Mouse (Mus musculus) right cerebral cortex, postnatal 10 days (tissue): ENCODE measurements around the gene Osm.

Experiments used
- DNase-seq, 2 experiments: peaks; one replicate each; pipeline ENCODE4 v3.0.0; 2021; ENCODE audit warnings: low spot score in 2 of 2

Osm gene

DNA sequence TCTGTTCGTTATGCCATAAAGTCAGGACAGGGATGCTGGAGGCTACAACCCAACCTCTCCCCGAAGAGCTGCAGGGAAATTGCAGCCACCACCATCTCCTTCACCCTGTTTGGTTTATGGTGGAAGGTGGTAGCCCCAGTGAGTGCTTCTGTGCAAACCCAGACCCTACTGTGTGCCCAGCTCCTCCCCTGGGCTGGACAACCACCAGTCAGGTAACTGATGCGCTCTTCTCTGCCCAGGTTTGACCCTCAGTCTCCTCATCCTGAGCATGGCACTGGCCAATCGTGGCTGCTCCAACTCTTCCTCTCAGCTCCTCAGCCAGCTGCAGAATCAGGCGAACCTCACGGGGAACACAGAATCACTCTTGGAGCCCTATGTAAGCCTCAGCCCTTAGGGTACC is 1.9 kb downstream of the Osm start:
- DNase-seq = no peak

GRCm38 (mm10) chr11:4239691-4240090 is 3.5 kb downstream of the Osm start:
- DNase-seq = no peak

GRCm38 (mm10) chr11:4240151-4240550 is 3.9 kb downstream of the Osm start:
- no peak for DNase-seq

DNA sequence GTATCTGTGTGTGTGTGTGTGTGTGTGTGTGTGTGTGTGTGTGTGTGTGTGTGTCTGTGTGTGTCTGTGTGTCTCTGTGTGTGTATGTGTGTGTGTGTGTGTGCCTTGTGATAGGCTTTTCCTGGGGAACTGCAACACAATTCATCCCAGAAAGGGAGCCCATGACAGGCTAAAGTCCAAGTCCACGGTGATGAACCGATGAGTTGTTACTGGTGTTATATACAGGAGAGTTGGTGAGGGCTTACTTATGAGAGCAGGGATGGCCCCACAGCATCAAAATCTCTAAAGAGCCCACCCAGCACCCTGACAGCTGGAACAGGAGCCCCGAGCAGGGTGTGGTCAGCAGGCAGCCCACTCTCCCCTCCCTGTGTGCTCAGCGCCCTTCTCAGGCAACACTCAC is 5.0 kb downstream of the Osm start:
- no peak for DNase-seq

DNA sequence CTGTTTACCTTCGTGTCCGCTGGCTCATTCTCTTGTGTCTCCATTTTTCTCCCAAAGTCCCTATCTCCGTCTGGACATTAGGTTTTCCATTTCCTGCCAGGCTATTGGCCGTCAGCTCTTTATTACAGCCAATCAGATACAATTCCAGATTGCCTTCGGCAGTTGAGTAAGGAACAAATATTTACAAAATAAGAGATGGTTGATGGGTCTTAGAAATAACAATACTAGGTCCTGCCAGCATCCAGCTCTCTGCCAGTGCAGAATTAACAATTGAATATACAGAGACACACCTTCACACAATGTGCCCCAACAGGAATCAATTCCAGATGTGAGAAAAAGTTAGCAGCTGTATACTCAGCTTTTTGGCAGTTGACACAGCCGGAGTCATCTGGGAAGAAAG is 9.9 kb downstream of the Osm start:
- no peak for DNase-seq

DNA sequence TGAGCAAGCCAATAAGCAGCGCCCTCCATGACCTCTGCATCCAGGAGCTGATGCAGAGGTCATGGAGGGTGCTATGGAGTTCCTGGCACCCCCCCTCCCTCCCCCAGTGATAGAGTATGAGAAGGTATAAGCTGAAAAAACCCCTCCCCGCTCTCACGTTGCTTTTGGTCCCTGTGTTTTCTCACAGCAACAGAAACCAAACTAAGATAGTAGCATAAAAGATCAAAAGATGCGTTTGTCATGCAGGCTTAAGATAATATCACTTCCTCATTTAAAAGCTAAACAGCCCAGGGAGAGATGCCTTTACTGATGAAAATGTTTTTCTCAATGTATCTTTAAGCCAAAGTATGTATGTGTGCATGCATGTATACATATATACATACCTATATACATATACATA is 10.4 kb downstream of the Osm start:
- DNase-seq = no peak

DNA sequence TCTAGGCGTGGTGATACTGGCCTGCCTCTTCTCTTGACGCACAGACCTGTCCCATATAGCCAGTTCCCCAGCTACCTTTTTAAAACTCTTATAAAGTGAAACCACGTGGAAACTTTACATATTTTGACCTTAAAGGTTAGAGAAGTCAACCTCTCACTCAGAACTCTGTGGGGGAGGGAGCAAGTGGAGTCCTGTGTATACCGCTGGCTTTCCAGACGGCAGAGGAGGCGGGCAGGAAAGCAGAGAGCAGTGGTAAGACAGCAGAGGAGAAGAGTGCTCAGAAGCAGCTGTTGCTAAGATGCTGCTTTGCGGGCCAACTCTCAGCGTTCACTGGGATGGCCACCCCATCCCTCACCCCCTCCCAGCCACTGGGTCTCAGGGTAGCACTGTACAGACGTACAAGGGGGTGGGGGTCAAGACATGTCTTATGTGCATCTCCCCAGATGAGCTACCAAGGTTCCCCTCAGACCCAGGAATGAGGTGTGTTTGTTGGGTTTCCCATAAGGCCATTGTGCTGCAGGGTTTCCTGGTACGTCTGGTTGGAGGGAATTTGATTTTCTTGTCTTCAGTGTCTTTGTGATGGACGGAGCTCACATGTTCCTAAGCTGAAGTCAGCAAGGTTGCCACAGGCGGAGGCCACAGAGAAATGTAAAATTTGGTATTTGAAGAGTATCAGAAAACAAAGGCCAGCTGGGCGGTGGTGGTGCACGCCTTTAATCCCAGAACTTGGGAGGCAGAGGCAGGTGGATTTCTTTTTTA is 11.2 kb downstream of the Osm start:
- no peak for DNase-seq

DNA sequence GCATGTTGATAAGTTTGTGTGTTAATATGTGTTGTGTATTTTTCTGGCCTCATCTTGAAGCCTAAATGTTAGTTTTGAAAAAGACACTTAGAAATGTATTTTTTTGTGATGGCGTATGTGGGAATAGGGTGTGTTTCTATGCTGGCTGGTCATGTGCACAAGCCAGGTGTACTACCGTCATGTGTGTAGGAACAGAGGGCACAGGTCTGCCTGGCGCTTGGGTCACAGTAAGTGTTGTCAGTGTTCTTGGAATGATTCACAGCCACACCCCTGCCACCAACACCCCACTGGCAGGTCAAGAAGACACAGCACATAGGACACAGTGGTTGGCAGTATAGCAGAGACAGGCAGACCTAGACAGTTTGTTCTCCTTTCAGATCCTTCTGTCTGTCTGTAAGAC is 12.9 kb downstream of the Osm start:
- no peak for DNase-seq

- no peak for DNase-seq
Observed at GRCm38 (mm10) chr11:4250290-4250689, 14.1 kb downstream of the Osm start.

DNA sequence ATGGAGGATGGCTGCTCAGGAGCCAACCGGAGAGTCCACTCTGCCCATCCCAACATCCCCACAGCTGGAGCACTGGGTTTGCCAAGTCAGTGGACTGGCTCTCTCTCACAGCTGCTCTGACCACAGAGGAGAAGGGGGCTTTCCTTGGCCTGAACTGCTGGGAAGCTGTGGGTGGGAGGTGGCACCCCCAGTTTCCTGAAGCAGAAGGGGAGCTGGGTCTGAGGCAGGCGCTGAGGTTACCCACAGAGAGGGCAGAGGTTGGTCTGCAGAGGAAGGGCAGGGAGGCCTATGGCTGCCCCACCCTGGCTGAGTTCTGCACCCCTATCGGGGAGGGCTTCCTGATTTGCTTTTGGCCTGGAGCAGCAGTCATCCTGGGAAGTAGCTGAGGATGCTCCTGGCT is 15.2 kb downstream of the Osm start:
- DNase-seq = no peak

DNA sequence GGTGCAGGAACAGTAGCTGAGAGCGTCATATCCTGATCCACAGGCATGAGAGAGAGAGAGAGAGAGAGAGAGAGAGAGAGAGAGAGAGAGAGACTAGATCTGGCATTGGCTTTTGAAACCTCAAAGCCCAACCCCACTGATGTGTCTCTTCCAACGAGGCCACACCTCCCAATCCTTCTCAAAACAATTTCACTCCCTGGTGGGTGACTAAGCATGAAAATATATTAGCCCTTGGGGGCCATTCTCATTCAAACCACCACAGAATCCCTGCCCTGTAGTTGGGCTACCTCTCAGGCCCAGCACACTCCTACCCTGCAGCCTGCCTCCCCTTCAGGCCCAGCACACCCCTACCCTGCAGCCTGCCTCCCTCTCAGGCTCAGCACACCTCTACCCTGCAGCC is 16.7 kb downstream of the Osm start:
- DNase-seq = no peak

DNA sequence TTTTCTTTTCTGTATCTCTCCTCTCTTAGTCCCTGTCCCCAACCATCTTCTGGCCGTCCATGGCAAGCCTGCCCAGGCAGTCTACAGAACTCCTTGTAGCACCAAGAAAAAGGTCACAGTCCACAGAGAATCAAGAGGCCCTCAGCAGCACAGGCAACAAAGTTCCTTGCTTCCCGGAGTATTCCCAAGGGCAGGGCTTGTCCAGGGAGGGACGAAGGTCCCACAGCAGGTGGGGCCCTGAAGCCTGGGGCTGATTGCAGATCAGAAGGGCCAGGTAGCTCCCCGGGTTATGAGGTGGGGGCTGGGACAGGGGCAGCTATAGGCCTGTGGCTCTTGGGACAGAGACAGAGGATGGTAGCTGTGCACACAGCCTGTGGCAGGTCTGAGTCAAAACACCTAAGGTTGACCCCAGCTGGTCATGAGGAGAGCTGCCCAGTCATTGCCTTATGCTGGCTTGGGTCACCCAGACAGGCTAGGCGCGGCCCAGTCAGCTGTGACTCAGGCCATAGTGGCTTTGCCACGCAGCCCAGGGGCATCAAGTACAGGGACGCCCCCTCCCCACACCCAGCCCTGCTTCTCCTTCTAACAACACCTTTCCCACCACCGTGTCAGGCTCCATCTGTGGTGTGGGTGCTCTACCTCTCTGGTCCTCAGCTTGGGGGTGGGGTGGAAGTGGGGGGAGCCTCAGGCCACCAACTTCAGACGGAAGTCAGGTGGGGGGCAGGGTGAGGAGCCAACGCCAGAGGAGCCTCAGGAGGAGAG is 20.8 kb downstream of the Osm start, which contains the start of gene Lif:
Gene Lif, plus strand, starts transcription at position 712 of the 762 bp plus-strand sequence.
- no peak for DNase-seq

- DNase-seq = no peak
Observed at GRCm38 (mm10) chr11:4257756-4258155, 21.5 kb downstream of the Osm start.

GRCm38 (mm10) chr11:4258657-4259082 is 22.4 kb downstream of the Osm start:
- peak; percentile 71 to 83 for DNase-seq

DNA sequence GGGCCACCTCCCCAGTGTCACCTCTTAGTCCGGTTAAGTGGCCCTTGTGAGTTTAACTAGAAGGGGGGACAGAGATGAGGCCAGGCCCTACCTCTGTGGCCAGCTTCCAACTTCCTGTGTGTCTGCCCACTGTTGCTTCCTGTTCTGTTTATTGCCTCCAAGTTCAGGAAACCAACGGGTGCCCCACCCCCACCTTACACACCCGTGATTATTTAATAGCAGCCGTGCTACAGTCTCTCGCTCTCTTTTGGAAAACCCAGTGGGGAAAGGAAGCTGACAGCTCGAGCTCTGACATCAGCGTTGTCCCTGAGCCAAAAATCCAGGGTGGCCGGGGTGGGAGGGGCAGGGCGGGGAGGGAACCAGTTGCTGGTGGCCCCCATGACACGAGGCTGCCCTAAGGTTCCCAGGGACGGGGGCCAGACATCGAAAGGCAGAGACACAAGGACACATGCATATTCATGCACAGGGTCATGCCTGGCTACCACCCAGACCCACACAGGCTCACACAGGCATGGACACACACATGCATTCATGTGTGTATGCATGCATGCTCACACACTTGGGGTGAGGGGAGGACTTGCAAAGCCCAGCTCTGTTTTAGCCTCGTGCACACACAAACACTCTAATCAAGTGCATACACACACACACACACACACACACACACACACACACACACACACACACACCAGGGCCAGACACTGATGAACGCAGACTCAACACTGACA is 24.4 kb downstream of the Osm start:
- no peak for DNase-seq

DNA sequence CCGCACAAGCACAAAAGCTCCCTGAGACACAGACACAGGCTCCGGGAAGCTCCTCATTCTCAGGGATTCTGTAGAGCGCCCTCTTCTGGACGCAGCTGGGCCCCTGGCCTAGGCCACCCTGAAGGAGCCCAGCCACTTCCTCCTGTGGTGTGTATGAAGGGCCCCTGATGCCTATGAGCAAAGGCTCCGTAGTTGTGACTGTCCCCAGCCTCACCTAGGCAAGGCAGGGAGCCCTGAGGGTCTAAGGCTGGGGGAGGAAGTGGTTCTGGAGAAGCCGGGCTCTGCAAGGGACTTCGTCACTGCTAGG is 24.9 kb downstream of the Osm start:
- DNase-seq = peak in 1 of 2 experiments; percentile 67

GRCm38 (mm10) chr11:4261969-4262368 is 25.7 kb downstream of the Osm start:
- peak; percentile 59 to 70 for DNase-seq

- DNase-seq = no peak
Observed at GRCm38 (mm10) chr11:4262847-4263246, 26.6 kb downstream of the Osm start.

- DNase-seq = no peak
Observed at GRCm38 (mm10) chr11:4263296-4263695, 27.1 kb downstream of the Osm start.

DNA sequence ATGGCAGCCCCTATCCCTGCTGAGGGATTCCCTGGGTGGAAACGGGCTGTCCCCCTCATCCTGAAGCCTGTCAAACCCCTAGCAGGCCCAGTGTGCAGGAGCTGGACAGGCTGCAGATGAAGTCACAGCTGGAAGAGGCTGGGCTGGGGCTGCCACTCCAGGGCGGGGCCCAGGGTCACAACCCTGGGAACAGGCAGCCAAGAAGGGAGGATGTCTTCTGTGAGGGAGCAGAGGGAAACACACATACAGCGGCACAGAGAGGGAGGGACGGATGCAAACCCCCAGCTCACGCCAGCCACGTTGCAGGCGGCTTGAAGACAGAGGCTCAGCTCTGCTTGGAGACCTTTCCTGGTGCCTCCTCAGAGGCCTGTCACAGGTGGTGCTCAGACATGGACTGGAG is 27.8 kb downstream of the Osm start:
- no peak for DNase-seq

DNA sequence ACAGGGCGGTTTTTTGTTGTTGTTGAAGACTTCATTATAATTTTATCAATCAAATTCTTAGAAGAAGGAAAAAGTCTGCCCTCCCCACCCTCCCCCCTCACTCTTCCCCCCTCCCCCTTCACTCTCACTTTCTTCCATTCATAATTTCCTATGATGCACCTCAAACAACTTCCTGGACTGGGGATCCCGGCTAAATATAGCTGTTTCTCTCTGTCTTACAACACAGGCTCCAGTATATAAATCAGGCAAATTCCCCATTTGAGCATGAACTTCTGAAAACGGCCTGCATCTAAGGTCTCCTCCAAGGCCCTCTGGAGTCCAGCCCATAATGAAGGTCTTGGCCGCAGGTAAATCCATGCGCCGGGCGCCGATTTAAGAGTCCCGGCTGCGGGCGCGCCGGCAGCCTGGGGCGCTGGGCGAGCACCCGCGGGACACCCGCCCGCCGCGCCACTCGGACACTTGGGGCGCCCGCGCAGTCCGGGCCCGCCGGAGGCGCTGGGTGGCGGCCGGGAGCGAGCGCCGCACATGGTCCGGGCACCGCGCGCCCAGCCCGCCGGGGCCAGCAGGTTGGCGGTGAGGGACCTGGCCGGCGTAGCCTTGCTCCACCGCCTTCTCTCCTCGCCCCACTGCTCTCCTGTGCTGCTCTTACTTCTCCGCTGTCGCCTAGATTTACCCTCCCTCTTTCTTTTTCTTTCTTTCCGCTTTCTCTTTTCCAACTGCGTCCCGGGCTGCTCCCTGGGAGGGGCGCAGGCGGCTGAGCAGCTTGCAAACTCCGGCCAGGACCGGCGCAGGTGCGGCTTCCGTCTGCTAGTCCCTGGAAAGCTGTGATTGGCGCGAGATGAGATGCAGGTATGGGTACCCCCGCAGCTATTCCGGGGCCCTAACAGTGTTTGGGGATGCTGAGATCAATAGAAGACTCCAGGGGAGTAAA is 30.3 kb downstream of the Osm start:
- DNase-seq = no peak

GRCm38 (mm10) chr11:4267202-4267578 is 31.0 kb downstream of the Osm start:
- no peak for DNase-seq
